In genomic region chr11:69169313-69169712, GRCm38 (mm10) we compare ENCODE assay signal across 25 mouse cellular contexts. TPM values are rescaled to one million over a fixed set of nuclear protein-coding genes. Genes with fewer than 3 reads are reported as not detected.
A peak's percentile ranks its signal among the peaks of the same experiment; 100 is the strongest.
DNase-seq lines count a peak whose midpoint lies in the region; ATAC-seq lines count a peak whose summit lies in the region.
"Had no signal": no experiment of that assay in that cellular context is flagged by ENCODE, and none has a peak within 500 bp of the region (broad histone marks: within the 10 kb centered on the region; RNA-seq: fewer than 3 reads in every experiment).

No protein-coding gene starts in this region.

- H3K9me3 ChIP-seq in heart, embryonic 11.5 days (replicated peaks; ENCODE audit: control insufficient read depth, low read length): no peaks in the 10 kb centered on the region
- H3K9me3 ChIP-seq: megakaryocyte, embryonic 14.5 days; neural tube, embryonic 13.5 days had no signal

- H3K4me2 ChIP-seq in heart, embryonic 11.5 days: no peak overlapping the region
- H3K4me2 ChIP-seq: hindbrain, embryonic 14.5 days; neural tube, embryonic 13.5 days had no signal

- intact Hi-C loops in left cerebral cortex, postnatal 4 days (cut with DNase I): no loop called here
- intact Hi-C loops in left cerebral cortex, postnatal 14 days (cut with DNase I): no loop called here

- DNase-seq in heart, postnatal 4 days: peak; percentile 26
- peak; percentile 20 to 72 for DNase-seq in left cerebral cortex, adult 9 months (ENCODE audit: low spot score in 2 of 2)
- DNase-seq in left cerebral cortex, postnatal 4 days: no peak
- peak; percentile 52 to 62 for DNase-seq in left cerebral cortex, postnatal 14 days (ENCODE audit: low spot score in 2 of 2)
- peak; percentile 58 for DNase-seq in right cerebral cortex, postnatal 25 days
- no peak for DNase-seq in embryo, embryonic 9.5 days (ENCODE audit: extremely low spot score)
- DNase-seq: cerebellum, adult 9-10 months; gastrocnemius, postnatal 25 days; kidney, adult 8-10 months; kidney, postnatal 14 days; liver; lung, postnatal 10 days; midbrain, embryonic 14.5 days; thymus, postnatal 14 days had no signal

- H3K27me3 ChIP-seq in heart, embryonic 11.5 days (ENCODE audit: control insufficient read depth, insufficient read depth, low read length): peaks cover 11% of the 10 kb centered on the region
- H3K27me3 ChIP-seq: neural tube, embryonic 13.5 days had no signal

- H3K4me3 ChIP-seq in heart, embryonic 11.5 days (ENCODE audit: low read depth, low read length): no peak overlapping the region
- H3K4me3 ChIP-seq: neural tube, embryonic 13.5 days had no signal

- ATAC-seq in heart, embryonic 11.5 days (replicated peaks; ENCODE audit: insufficient number of reproducible peaks, low FRiP score, low TSS enrichment): no peak
- ATAC-seq: forebrain, embryonic 16.5 days had no signal

- H3K36me3 ChIP-seq in heart, embryonic 11.5 days (ENCODE audit: control insufficient read depth, insufficient read depth, low read length): no peaks in the 10 kb centered on the region
- H3K36me3 ChIP-seq: neural tube, embryonic 13.5 days had no signal

- H3K27ac ChIP-seq in heart, embryonic 11.5 days (ENCODE audit: low read depth, low read length): no peak overlapping the region
- H3K27ac ChIP-seq: hindbrain, embryonic 14.5 days; neural tube, embryonic 13.5 days had no signal

- H3K4me1 ChIP-seq in heart, embryonic 11.5 days (ENCODE audit: control insufficient read depth, insufficient read depth, low read length): no peaks in the 10 kb centered on the region
- H3K4me1 ChIP-seq: neural tube, embryonic 13.5 days had no signal

- no peak overlapping the region for H3K9ac ChIP-seq in heart, embryonic 11.5 days (ENCODE audit: low read depth, low read length)
- H3K9ac ChIP-seq: hindbrain, embryonic 14.5 days; neural tube, embryonic 13.5 days had no signal

- 85% methylated on average over 12 of the region's 12 CpGs for WGBS in heart, embryonic 11.5 days (ENCODE audit: insufficient replicate concordance)

RNA-seq across cellular contexts. Expression of gene Alox12b, which starts 12.5 kb away (rescaled TPM):
- not detected for total RNA-seq in heart, postnatal 4 days (2021)
- polyA plus RNA-seq in heart, embryonic 11.5 days (2014; fragmentation: Nextera tagmentation; extraction: Ambion mirVana): not detected in 2 replicates
- total RNA-seq in left cerebral cortex, postnatal 4 days (2021): under 1 TPM; 0.16 to 0.18 TPM
- 1 to 10 TPM; 1.5 to 1.9 TPM for total RNA-seq in left cerebral cortex, postnatal 14 days (2021)
- total RNA-seq: adrenal gland, adult 18-20 months; heart, adult 8-10 months had no signal
- polyA plus RNA-seq: forebrain, embryonic 16.5 days; heart, postnatal 0 days; liver, embryonic 16.5 days; small intestine, adult 2 months had no signal

RNA-seq across cellular contexts. Expression of gene Alox8, which starts 28.3 kb away (rescaled TPM):
- 1 to 10 TPM; 3.8 to 5.0 TPM for total RNA-seq in heart, postnatal 4 days (2021)
- polyA plus RNA-seq in heart, embryonic 11.5 days (2014; fragmentation: Nextera tagmentation; extraction: Ambion mirVana): 1.1 and 2.0 TPM in 2 replicates
- 1 to 10 TPM; 1.2 to 2.5 TPM for total RNA-seq in left cerebral cortex, postnatal 4 days (2021)
- 1 to 10 TPM; 3.7 to 4.1 TPM for total RNA-seq in left cerebral cortex, postnatal 14 days (2021)
- total RNA-seq: adrenal gland, adult 18-20 months; gastrocnemius, postnatal 25 days had no signal
- polyA plus RNA-seq: embryonic facial prominence, embryonic 14.5 days; small intestine, adult 2 months had no signal

RNA-seq across cellular contexts. Expression of gene Aloxe3, which starts 43.6 kb away (rescaled TPM):
- under 1 TPM in 1 of 2 experiments, not detected in 1; 0.45 TPM for total RNA-seq in heart, postnatal 4 days (2021)
- 0.37 and 0.39 TPM in 2 replicates for polyA plus RNA-seq in heart, embryonic 11.5 days (2014; fragmentation: Nextera tagmentation; extraction: Ambion mirVana)
- 10 to 100 TPM; 10.8 to 13.1 TPM for total RNA-seq in left cerebral cortex, postnatal 4 days (2021)
- 1 to 10 TPM; 3.7 to 5.7 TPM for total RNA-seq in left cerebral cortex, postnatal 14 days (2021)
- total RNA-seq: gastrocnemius, postnatal 25 days; heart, adult 8-10 months had no signal
- polyA plus RNA-seq: heart, postnatal 0 days had no signal

RNA-seq across cellular contexts. Expression of gene 9130213A22Rik, which starts 46.9 kb away (rescaled TPM):
- total RNA-seq in heart, postnatal 4 days (2021): under 1 TPM; 0.29 to 0.65 TPM
- 0.32 and 0.49 TPM in 2 replicates for polyA plus RNA-seq in heart, embryonic 11.5 days (2014; fragmentation: Nextera tagmentation; extraction: Ambion mirVana)
- 1 to 10 TPM; 1.2 to 1.7 TPM for total RNA-seq in left cerebral cortex, postnatal 4 days (2021)
- under 1 TPM; 0.27 to 0.51 TPM for total RNA-seq in left cerebral cortex, postnatal 14 days (2021)
- polyA plus RNA-seq: liver, embryonic 16.5 days had no signal

RNA-seq across cellular contexts. Expression of gene Hes7, which starts 49.1 kb away (rescaled TPM):
- total RNA-seq in heart, postnatal 4 days (2021): under 1 TPM; 0.23 to 0.29 TPM
- polyA plus RNA-seq in heart, embryonic 11.5 days (2014; fragmentation: Nextera tagmentation; extraction: Ambion mirVana): 0.35 and 0.64 TPM in 2 replicates
- total RNA-seq in left cerebral cortex, postnatal 4 days (2021): 1 to 10 TPM; 2.3 to 2.6 TPM
- total RNA-seq in left cerebral cortex, postnatal 14 days (2021): under 1 TPM; 0.55 to 0.70 TPM
- total RNA-seq: gastrocnemius, postnatal 25 days had no signal

Comparison
In these comparisons a context has a peak if more than half of its experiments do, and no peak if none do; other contexts are left out.
1. DNase-seq: peak in heart, postnatal 4 days (single experiment), left cerebral cortex, adult 9 months (2 of 2), left cerebral cortex, postnatal 14 days (2 of 2) and right cerebral cortex, postnatal 25 days (single experiment); none in left cerebral cortex, postnatal 4 days (single experiment) and embryo, embryonic 9.5 days (single experiment).